Mouse (Mus musculus): ENCODE measurements around the gene Sh3bp4.

Gene Sh3bp4
- long read RNA-seq, experiment 1, full-length matches to known transcripts, result 5 of 8 reads
- long read RNA-seq, experiment 1, partial matches to known transcripts, result 2 of 8 reads
- long read RNA-seq, experiment 1, other reads (novel, unspliced or antisense), result 1 of 8 reads
- long read RNA-seq, experiment 2, full-length matches to known transcripts, result 5 of 10 reads
- long read RNA-seq, experiment 2, partial matches to known transcripts, result 1 of 10 reads
- long read RNA-seq, experiment 2, other reads (novel, unspliced or antisense), result 4 of 10 reads

- intact Hi-C loops (cut with DNase I), result loop anchor here (5.0 kb wide), 2 partner anchors 52 to 122 kb away; no protein-coding TSS in a partner anchor
These were observed at the start of gene Sh3bp4 for GRCm38 (mm10) chr1:89070103-89070700. TSS of gene Sh3bp4 (plus strand) at chr1:89070415.

GRCm38 (mm10) chr1:89022997-89023396 is 47.2 kb upstream of the Sh3bp4 start:
- intact Hi-C loops (cut with DNase I), result no loop called here

GRCm38 (mm10) chr1:89024696-89025612 is 45.3 kb upstream of the Sh3bp4 start:
- intact Hi-C loops (cut with DNase I), result no loop called here

- intact Hi-C loops (cut with DNase I), result no loop called here
These were observed 44.2 kb upstream of the Sh3bp4 start for GRCm38 (mm10) chr1:89026040-89026439.

- intact Hi-C loops (cut with DNase I), result no loop called here
These were observed 40.9 kb upstream of the Sh3bp4 start for GRCm38 (mm10) chr1:89029136-89029927.

GRCm38 (mm10) chr1:89033661-89034060 is 36.6 kb upstream of the Sh3bp4 start:
- intact Hi-C loops (cut with DNase I), result no loop called here

GRCm38 (mm10) chr1:89034061-89034460 is 36.2 kb upstream of the Sh3bp4 start:
- intact Hi-C loops (cut with DNase I), result no loop called here

GRCm38 (mm10) chr1:89035115-89035514 is 35.1 kb upstream of the Sh3bp4 start:
- intact Hi-C loops (cut with DNase I), result no loop called here

- intact Hi-C loops (cut with DNase I), result no loop called here
These were observed 30.4 kb upstream of the Sh3bp4 start for GRCm38 (mm10) chr1:89039836-89040235.

GRCm38 (mm10) chr1:89041290-89041689 is 28.9 kb upstream of the Sh3bp4 start:
- intact Hi-C loops (cut with DNase I), result no loop called here

- intact Hi-C loops (cut with DNase I), result no loop called here
These were observed 28.1 kb upstream of the Sh3bp4 start for GRCm38 (mm10) chr1:89042081-89042480.

- intact Hi-C loops (cut with DNase I), result no loop called here
These were observed 27.3 kb upstream of the Sh3bp4 start for GRCm38 (mm10) chr1:89042956-89043355.

GRCm38 (mm10) chr1:89045403-89045802 is 24.8 kb upstream of the Sh3bp4 start:
- intact Hi-C loops (cut with DNase I), result no loop called here

- intact Hi-C loops (cut with DNase I), result no loop called here
These were observed 20.7 kb upstream of the Sh3bp4 start for GRCm38 (mm10) chr1:89049506-89049905.

GRCm38 (mm10) chr1:89056175-89056574 is 14.0 kb upstream of the Sh3bp4 start:
- intact Hi-C loops (cut with DNase I), result no loop called here

GRCm38 (mm10) chr1:89057430-89057829 is 12.8 kb upstream of the Sh3bp4 start:
- intact Hi-C loops (cut with DNase I), result no loop called here

- intact Hi-C loops (cut with DNase I), result no loop called here
These were observed 12.2 kb upstream of the Sh3bp4 start for GRCm38 (mm10) chr1:89058011-89058410.

- intact Hi-C loops (cut with DNase I), result no loop called here
These were observed 7.2 kb upstream of the Sh3bp4 start for GRCm38 (mm10) chr1:89062977-89063376.

- intact Hi-C loops (cut with DNase I), result no loop called here
These were observed 6.4 kb upstream of the Sh3bp4 start for GRCm38 (mm10) chr1:89063800-89064199.

GRCm38 (mm10) chr1:89068812-89069211 is 1.4 kb upstream of the Sh3bp4 start:
- intact Hi-C loops (cut with DNase I), result no loop called here

GRCm38 (mm10) chr1:89069479-89070102 is 624 bp upstream of the Sh3bp4 start:
- intact Hi-C loops (cut with DNase I), result loop anchor here (5.0 kb wide), 2 partner anchors 53 to 123 kb away; no protein-coding TSS in a partner anchor

All from adrenal gland (tissue).